Mouse (Mus musculus) midbrain, postnatal 0 days (tissue): ENCODE results near the gene Slc38a6. TPM values are rescaled to one million over a fixed set of nuclear protein-coding genes. Genes with fewer than 3 reads are reported as not detected.

Experiments used
- ATAC-seq: fragments of 200-750 bp; cut with Nextera tagmentation; 2 replicates; pipeline ENCODE4 v1.8.0; 2017; ENCODE audit warnings: moderate number of reproducible peaks, mild to moderate bottlenecking, moderate TSS enrichment, moderate library complexity; ENCODE audit not compliant: low FRiP score
- DNase-seq: peaks from one replicate; pipeline ENCODE4 v3.0.0-alpha.2; 2015; ENCODE audit warnings: low spot score
- H3K27ac ChIP-seq: fragments of 300-500 bp; sonication (generic); 2 replicates; pipeline ENCODE4 v1.5.1; 2014; ENCODE audit warnings: low read depth, mild to moderate bottlenecking, low read length, mixed read lengths
- H3K27me3 ChIP-seq: fragments of 300-500 bp; sonication (generic); 2 replicates; pipeline ENCODE4 v1.6.1; 2014; ENCODE audit warnings: low read length, control low read depth, mixed read lengths; ENCODE audit not compliant: insufficient read depth
- H3K36me3 ChIP-seq: fragments of 300-500 bp; sonication (generic); 2 replicates; pipeline ENCODE4 v1.6.1; 2014; ENCODE audit warnings: low read length, control low read depth, mixed read lengths; ENCODE audit not compliant: insufficient read depth
- H3K4me1 ChIP-seq: fragments of 300-500 bp; sonication (generic); 2 replicates; pipeline ENCODE4 v1.6.1; 2014; ENCODE audit warnings: mild to moderate bottlenecking, control low read depth, antibody characterized with exemption, low read length, mixed read lengths; ENCODE audit not compliant: insufficient read depth
- H3K4me2 ChIP-seq: fragments of 300-500 bp; sonication (generic); 2 replicates; pipeline ENCODE4 v1.6.1; 2014; ENCODE audit warnings: low read depth, mild to moderate bottlenecking, low read length, mixed read lengths; ENCODE audit not compliant: poor library complexity, severe bottlenecking
- H3K4me3 ChIP-seq: fragments of 300-500 bp; sonication (generic); 2 replicates; pipeline ENCODE4 v1.5.1; 2014; ENCODE audit warnings: low read depth, mild to moderate bottlenecking, low read length, moderate library complexity
- H3K9ac ChIP-seq: fragments of 300-500 bp; sonication (generic); replicated peaks from 2 replicates; pipeline ENCODE4 v1.6.1; 2014; ENCODE audit warnings: mild to moderate bottlenecking, low read length, moderate library complexity, mixed read lengths; ENCODE audit not compliant: poor library complexity, severe bottlenecking
- H3K9me3 ChIP-seq: fragments of 300-500 bp; sonication (generic); 2 replicates; pipeline ENCODE4 v1.6.1; 2016; ENCODE audit warnings: low read length, control low read depth
- CTCF ChIP-seq: IDR thresholded peaks from 2 replicates; pipeline ENCODE4 v1.5.1; 2016; ENCODE audit warnings: antibody characterized with exemption, mild to moderate bottlenecking
- WGBS: fragments of 180-500 bp; shearing (Covaris S2); extraction: QIAGEN DNeasy Blood & Tissue Kit; methylation state at CpG from one replicate; pipeline ENCODE4 v1.1.7; 2014; 5-methylcytosine and 5-hydroxymethylcytosine counted together
- polyA plus RNA-seq: library from polyadenylated mRNA; unstranded; fragments of >200 nt; fragmentation: Nextera tagmentation; extraction: Ambion mirVana; gene quantifications from 2 replicates; pipeline ENCODE4 v1.2.1, GENCODE M21; 2015
- total RNA-seq: library from RNA; depleted of rRNA; stranded (reverse); fragments of >200 nt; gene quantifications from 2 replicates; pipeline ENCODE4 v1.2.3, GENCODE M21; 2014; rRNA removed

Slc38a6 gene
- 24.6 and 26.2 TPM in 2 replicates for total RNA-seq
- 6.9 and 10.2 TPM in 2 replicates for polyA plus RNA-seq

- WGBS: under 1% methylated on average over 53 of the region's 53 CpGs
- peak; percentile 96 for DNase-seq
- H3K27me3 ChIP-seq: no peaks in the 10 kb centered on the region
Measured at GRCm38 (mm10) chr12:73286287-73287092, at the start of gene Slc38a6, which contains the start of gene Trmt5. Slc38a6 (plus strand) TSS chr12:73286779. Trmt5 (minus strand) TSS chr12:73286710.

DNA sequence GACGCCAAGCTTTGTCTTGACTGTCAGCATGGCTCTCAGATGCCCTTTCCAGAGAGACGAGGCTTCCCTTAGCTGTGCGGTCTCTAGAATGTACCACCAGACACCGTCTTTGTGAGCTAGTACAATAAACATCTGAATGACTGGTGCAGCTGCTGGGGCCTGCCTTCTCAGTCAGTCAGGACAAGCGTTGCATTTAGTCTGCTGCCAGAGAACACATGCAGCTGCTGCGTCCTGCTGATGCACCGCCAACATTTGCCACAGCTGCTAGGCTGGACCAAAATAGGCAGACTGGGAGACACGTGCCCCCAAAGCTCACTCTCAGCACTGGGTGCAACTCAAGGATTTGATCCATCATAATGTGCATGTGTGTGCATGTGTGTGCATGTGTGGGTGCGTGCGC, 44.6 kb upstream of the Slc38a6 start:
- 44% methylated on average over 10 of the region's 10 CpGs for WGBS
- Histone ChIP-seq H3K4me2 (no peak overlapping the region), H3K4me3 (no peak overlapping the region), H3K9me3 (no peaks in the 10 kb centered on the region), H3K36me3 (no peaks in the 10 kb centered on the region), H3K4me1 (no peaks in the 10 kb centered on the region), H3K9ac (no peak overlapping the region), H3K27me3 (no peaks in the 10 kb centered on the region), H3K27ac (no peak overlapping the region)
- ATAC-seq (no peak), DNase-seq (peak; percentile 79)
- no peak for TF ChIP-seq CTCF

More at GRCm38 (mm10) chr12:73286287-73287092, at the start of gene Slc38a6, which contains the start of gene Trmt5:
- 0 out of 2 replicates have a peak, but pooled peaks have one; percentile 17 for TF ChIP-seq CTCF
- H3K4me2 ChIP-seq: peak within 1 kb of the TSS; percentile 64
- no peaks in the 10 kb centered on the region for H3K36me3 ChIP-seq
- H3K4me3 ChIP-seq: peak within 1 kb of the TSS; percentile 70
- H3K9ac ChIP-seq: peak within 1 kb of the TSS; percentile 77
- H3K4me1 ChIP-seq: peaks cover 12% of the 10 kb centered on the region; the same call in 1 of the 2 replicates
- H3K9me3 ChIP-seq: no peaks in the 10 kb centered on the region
- peak within 1 kb of the TSS; percentile 76 for H3K27ac ChIP-seq
- ATAC-seq: peak; percentile 97

- Histone ChIP-seq H3K27ac (no peak overlapping the region), H3K9ac (no peak overlapping the region), H3K9me3 (no peaks in the 10 kb centered on the region), H3K4me1 (no peaks in the 10 kb centered on the region), H3K4me3 (no peak overlapping the region), H3K36me3 (no peaks in the 10 kb centered on the region), H3K4me2 (no peak overlapping the region), H3K27me3 (no peaks in the 10 kb centered on the region)
- DNase-seq (no peak), ATAC-seq (no peak)
- no peak for TF ChIP-seq CTCF
- WGBS: 77% methylated on average over 5 of the region's 5 CpGs
Measured at GRCm38 (mm10) chr12:73245687-73246086, 40.9 kb upstream of the Slc38a6 start.

- no peaks in the 10 kb centered on the region for H3K9me3 ChIP-seq
- H3K27me3 ChIP-seq: no peaks in the 10 kb centered on the region
- H3K36me3 ChIP-seq: no peaks in the 10 kb centered on the region
- H3K4me2 ChIP-seq: no peak overlapping the region
- TF ChIP-seq CTCF: no peak
- no peak overlapping the region for H3K27ac ChIP-seq
- no peak overlapping the region for H3K9ac ChIP-seq
- H3K4me1 ChIP-seq: no peaks in the 10 kb centered on the region
- no peak for ATAC-seq
- no peak overlapping the region for H3K4me3 ChIP-seq
- DNase-seq: no peak
- 79% methylated on average over 2 of the region's 2 CpGs for WGBS
Measured at GRCm38 (mm10) chr12:73255006-73255405, 31.6 kb upstream of the Slc38a6 start.

DNA sequence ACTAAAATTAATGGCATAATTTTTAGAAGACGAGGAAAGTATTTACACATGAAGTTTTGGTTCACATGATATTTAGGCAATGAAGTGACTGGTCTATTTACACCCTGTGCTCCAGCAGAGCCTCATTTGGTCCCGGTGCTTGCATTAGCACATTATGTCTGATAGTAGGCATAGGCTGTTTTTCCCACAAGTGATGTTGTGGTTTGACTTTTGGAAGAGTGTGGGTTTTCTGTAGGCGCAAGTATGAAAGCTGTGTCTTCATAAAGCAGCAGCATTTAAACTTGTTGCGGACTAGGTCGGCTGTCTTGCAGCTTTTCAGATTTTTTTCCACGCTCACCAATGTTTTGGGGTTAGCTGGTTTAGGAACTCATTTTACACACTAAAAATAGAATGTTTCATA, 27.3 kb upstream of the Slc38a6 start:
- Histone ChIP-seq H3K36me3 (no peaks in the 10 kb centered on the region), H3K9ac (no peak overlapping the region), H3K27me3 (no peaks in the 10 kb centered on the region), H3K4me1 (no peaks in the 10 kb centered on the region), H3K4me3 (no peak overlapping the region), H3K4me2 (no peak overlapping the region), H3K9me3 (no peaks in the 10 kb centered on the region), H3K27ac (no peak overlapping the region)
- WGBS: 94% methylated on average over 6 of the region's 6 CpGs
- TF ChIP-seq CTCF: no peak
- DNase-seq (no peak), ATAC-seq (no peak)

- no peak for TF ChIP-seq CTCF
- H3K4me2 ChIP-seq: no peak overlapping the region
- H3K9ac ChIP-seq: no peak overlapping the region
- H3K9me3 ChIP-seq: no peaks in the 10 kb centered on the region
- H3K27ac ChIP-seq: no peak overlapping the region
- no peaks in the 10 kb centered on the region for H3K36me3 ChIP-seq
- ATAC-seq: no peak
- H3K4me1 ChIP-seq: no peaks in the 10 kb centered on the region
- no peaks in the 10 kb centered on the region for H3K27me3 ChIP-seq
- no peak overlapping the region for H3K4me3 ChIP-seq
- DNase-seq: no peak
- WGBS: 92% methylated on average over 1 of the region's 1 CpGs
Measured at GRCm38 (mm10) chr12:73260339-73260738, 26.2 kb upstream of the Slc38a6 start.
